Comparison of ENCODE assay signal across 15 mouse cellular contexts in the genomic region with DNA sequence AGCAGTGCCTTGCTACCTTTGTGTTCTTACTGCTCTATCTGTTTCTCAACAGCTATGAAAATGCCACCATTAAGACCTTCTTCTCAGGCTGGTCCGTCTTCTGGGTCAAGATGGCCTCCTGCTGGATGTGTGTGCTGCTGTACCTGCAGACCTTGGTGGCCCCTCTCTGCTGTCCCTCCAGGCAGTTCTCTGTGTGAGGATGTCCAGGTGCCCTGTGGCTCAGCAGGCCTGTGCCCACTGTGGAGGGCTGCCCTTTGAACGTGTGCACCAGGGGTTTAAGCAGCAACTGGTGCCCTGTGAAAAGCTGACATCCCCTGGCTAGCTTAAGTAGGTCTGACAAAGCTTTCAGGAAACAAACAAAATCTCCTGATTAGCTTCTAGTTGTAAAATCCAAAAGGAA.
"Had no signal": no experiment of that assay in that cellular context is flagged by ENCODE, and none has a peak within 500 bp of the region (broad histone marks: within the 10 kb centered on the region; RNA-seq: fewer than 3 reads in every experiment).

No protein-coding gene starts in this region.

- H3K36me3 ChIP-seq: limb, embryonic 13.5 days had no signal

- H3K9ac ChIP-seq: hindbrain, embryonic 15.5 days; kidney, embryonic 15.5 days; limb, embryonic 13.5 days; liver, embryonic 15.5 days; lung, embryonic 15.5 days; midbrain, embryonic 12.5 days; neural tube, embryonic 12.5 days; stomach, embryonic 15.5 days had no signal

- H3K27ac ChIP-seq: hindbrain, embryonic 15.5 days; kidney, embryonic 15.5 days; limb, embryonic 13.5 days; liver, embryonic 15.5 days; lung, embryonic 15.5 days; midbrain, embryonic 12.5 days; neural tube, embryonic 12.5 days; stomach, embryonic 15.5 days had no signal

- H3K9me3 ChIP-seq: hindbrain, embryonic 15.5 days; kidney, embryonic 15.5 days; limb, embryonic 13.5 days; liver, embryonic 15.5 days; lung, embryonic 15.5 days; midbrain, embryonic 12.5 days; neural tube, embryonic 12.5 days; stomach, embryonic 15.5 days had no signal

- H3K4me2 ChIP-seq: hindbrain, embryonic 15.5 days; kidney, embryonic 15.5 days; limb, embryonic 13.5 days; liver, embryonic 15.5 days; lung, embryonic 15.5 days; midbrain, embryonic 12.5 days; neural tube, embryonic 12.5 days; stomach, embryonic 15.5 days had no signal

- H3K4me1 ChIP-seq: hindbrain, embryonic 15.5 days; stomach, embryonic 15.5 days had no signal

- H3K27me3 ChIP-seq: kidney, embryonic 15.5 days; limb, embryonic 13.5 days; liver, embryonic 15.5 days; lung, embryonic 15.5 days; neural tube, embryonic 12.5 days; stomach, embryonic 15.5 days had no signal

- H3K4me3 ChIP-seq: hindbrain, embryonic 15.5 days; kidney, embryonic 15.5 days; limb, embryonic 13.5 days; liver, embryonic 15.5 days; lung, embryonic 15.5 days; midbrain, embryonic 12.5 days; myocyte; neural tube, embryonic 12.5 days; stomach, embryonic 15.5 days had no signal

- DNase-seq: kidney, adult 2 months; kidney, postnatal 14 days; left cerebral cortex, postnatal 4 days; retina, postnatal 1 day; thymus, adult 18-20 months; thymus, postnatal 36 days had no signal
